Mouse (Mus musculus) layer of hippocampus, postnatal 10 days (tissue): ENCODE data around the gene Olfr361. TPM values are rescaled to one million over a fixed set of nuclear protein-coding genes. Genes with fewer than 3 reads are reported as not detected.
"Not testable (repeated sequence)": the region's sequence is repeated elsewhere in the genome, so short reads cannot be mapped to it uniquely, and the experiment has no call there.

Experiments used
- DNase-seq, 2 experiments: peaks; one replicate each; pipeline ENCODE4 v3.0.0; 2021; ENCODE audit warnings: low spot score in 2 of 2
- long read RNA-seq: library from polyadenylated mRNA; stranded (forward); transcript quantifications from one replicate; pipeline ENCODE4 v2.0.0, GENCODE M21; 2023
- total RNA-seq, 2 experiments: library from RNA; stranded (reverse); gene quantifications; 2 replicates each; pipeline ENCODE4 v1.2.3; 2021

Olfr361 gene
- total RNA-seq = not detected
- long read RNA-seq = 0 reads

DNA sequence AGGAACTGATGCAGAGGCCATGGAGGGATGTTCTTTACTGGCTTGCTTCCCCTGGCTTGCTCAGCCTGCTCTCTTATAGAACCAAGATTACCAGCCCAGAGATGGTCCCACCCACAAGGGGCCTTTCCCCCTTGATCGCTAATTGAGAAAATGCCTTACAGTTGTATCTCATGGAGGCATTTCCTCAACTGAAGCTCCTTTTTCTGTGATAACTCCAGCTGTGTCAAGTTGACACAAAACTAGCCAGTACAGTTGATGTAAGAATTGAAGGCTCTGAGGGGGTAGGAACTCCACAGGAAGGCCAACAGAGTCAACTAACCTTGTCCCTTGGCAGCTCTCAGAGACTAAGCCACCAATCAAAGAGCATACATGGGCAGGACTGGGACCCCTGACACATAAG, at the start of gene Olfr361:
Gene Olfr361, minus strand, starts transcription at position 101 of the 400 bp plus-strand sequence.
- DNase-seq = not testable (repeated sequence)

DNA sequence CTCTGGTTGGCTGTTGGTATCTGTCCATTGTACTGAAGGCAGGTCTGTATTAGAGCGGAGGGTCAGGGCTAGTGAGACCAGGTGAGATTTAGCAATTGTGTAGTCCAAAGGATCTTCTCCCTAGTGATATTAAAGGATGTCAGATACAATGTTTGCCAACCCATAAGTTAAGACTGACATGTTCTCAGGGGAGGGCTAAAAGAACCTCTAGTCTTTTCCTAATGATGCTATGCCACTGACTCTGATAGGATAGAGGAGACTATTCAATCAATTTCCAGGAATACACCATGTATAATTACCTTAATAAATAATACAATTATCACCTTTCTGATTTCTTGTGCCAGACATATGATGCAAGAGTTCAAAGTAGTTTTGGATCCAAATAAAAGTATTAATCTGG, 28.7 kb upstream of the Olfr361 start, which contains the start of gene Olfr362:
Gene Olfr362, minus strand, starts transcription at position 101 of the 400 bp plus-strand sequence.
- no peak for DNase-seq

DNA sequence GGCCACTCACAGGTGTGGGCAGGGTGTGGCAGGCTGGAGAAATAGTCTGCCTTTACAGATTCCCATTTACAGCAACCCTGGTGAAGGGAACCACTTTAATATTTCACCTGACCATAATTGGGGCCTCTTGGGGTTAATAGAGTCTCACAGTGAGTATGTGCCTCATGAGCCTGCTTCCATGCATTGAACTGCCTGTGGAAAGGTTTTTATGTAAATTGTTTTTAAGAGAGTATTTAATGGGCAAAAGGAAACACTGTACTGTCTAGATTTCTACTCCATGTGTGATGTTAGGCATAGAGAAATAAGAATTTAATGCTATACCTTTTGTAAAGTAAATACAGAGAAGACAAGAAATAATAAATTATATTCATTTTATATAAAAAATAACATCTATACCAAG, 23.6 kb downstream of the Olfr361 start, which contains the start of gene Olfr360:
Gene Olfr360, plus strand, starts transcription at position 301 of the 400 bp plus-strand sequence.
- DNase-seq = no peak

Other genes with a start within 250 kb of the Olfr361 start
- not detected for gene Olfr350, start 243.0 kb downstream of the Olfr361 start, total RNA-seq
- not detected for gene Olfr351, start 226.6 kb downstream of the Olfr361 start, total RNA-seq
- not detected for gene Olfr352, start 220.8 kb downstream of the Olfr361 start, total RNA-seq
- gene Olfr353, start 196.4 kb downstream of the Olfr361 start, total RNA-seq = not detected
- not detected for gene Olfr354, start 183.6 kb downstream of the Olfr361 start, total RNA-seq
- not detected for gene Olfr355, start 160.4 kb downstream of the Olfr361 start, total RNA-seq
- gene Olfr356, start 152.2 kb downstream of the Olfr361 start, total RNA-seq = not detected
- gene Olfr357, start 95.5 kb downstream of the Olfr361 start, total RNA-seq = not detected
- not detected for gene Olfr358, start 80.0 kb downstream of the Olfr361 start, total RNA-seq
- not detected for gene Olfr360, start 23.5 kb downstream of the Olfr361 start, total RNA-seq
- gene Olfr362, start 28.6 kb upstream of the Olfr361 start, total RNA-seq = not detected
- not detected for gene Olfr364-ps1, start 50.0 kb upstream of the Olfr361 start, total RNA-seq
- gene Olfr365, start 98.9 kb upstream of the Olfr361 start, total RNA-seq = not detected
- gene Olfr366, start 122.3 kb upstream of the Olfr361 start, total RNA-seq = not detected
- gene Olfr368, start 237.2 kb upstream of the Olfr361 start, total RNA-seq = not detected